Comparison of ENCODE assay signal across 8 mouse cellular contexts in genomic region chrX:75513787-75514178, GRCm38 (mm10). TPM values are rescaled to one million over a fixed set of nuclear protein-coding genes. Genes with fewer than 3 reads are reported as not detected.
DNase-seq lines count a peak whose midpoint lies in the region; ATAC-seq and TF ChIP-seq lines count a peak whose summit lies in the region.

No protein-coding gene starts in this region.

- intact Hi-C loops in heart, postnatal 14 days (cut with DNase I): loop anchor here (10.0 kb wide), 1 partner anchor 119 kb away; no protein-coding TSS in a partner anchor

- H3K27ac ChIP-seq in heart, embryonic 15.5 days: no peak overlapping the region
- H3K27ac ChIP-seq in MEL (ENCODE audit: control insufficient read depth, low read depth, low read length): no peak overlapping the region
- H3K27ac ChIP-seq in midbrain, embryonic 10.5 days (replicated peaks): 0 out of 2 replicates have a peak overlapping the region, but pooled peaks have one; percentile 57

- H3K27me3 ChIP-seq in heart, embryonic 15.5 days: no peaks in the 10 kb centered on the region
- H3K27me3 ChIP-seq in MEL (ENCODE audit: control insufficient read depth in 1 of 2, insufficient read depth in 2 of 2, low read length in 2 of 2): no peaks in the 10 kb centered on the region
- no peaks in the 10 kb centered on the region for H3K27me3 ChIP-seq in midbrain, embryonic 10.5 days (ENCODE audit: low read depth, poor library complexity, severe bottlenecking)

- H3K4me1 ChIP-seq in heart, embryonic 15.5 days (replicated peaks): no peaks in the 10 kb centered on the region
- no peaks in the 10 kb centered on the region; a peak in 1 of 4 replicates for H3K4me1 ChIP-seq in MEL (ENCODE audit: control insufficient read depth in 1 of 2, insufficient read depth in 2 of 2, low read length in 2 of 2)
- H3K4me1 ChIP-seq in midbrain, embryonic 10.5 days: peaks cover 2% of the 10 kb centered on the region; the same call in 1 of the 2 replicates

- H3K4me3 ChIP-seq in heart, embryonic 15.5 days: peak overlapping the region; percentile 65; the same call in 1 of the 2 replicates
- H3K4me3 ChIP-seq in MEL (ENCODE audit: control insufficient read depth in 1 of 2, insufficient read depth in 1 of 2, low read depth in 2 of 2, low read length in 2 of 2): peak overlapping the region; percentile 41 to 48
- H3K4me3 ChIP-seq in midbrain, embryonic 10.5 days: peak overlapping the region; percentile 62

- H3K79me2 ChIP-seq in MEL (ENCODE audit: control insufficient read depth, insufficient read depth, low read length, poor library complexity): peaks cover 14% of the 10 kb centered on the region

- H3K9ac ChIP-seq in heart, embryonic 15.5 days: no peak overlapping the region
- peak overlapping the region; percentile 40; the same call in 1 of the 2 replicates for H3K9ac ChIP-seq in MEL (ENCODE audit: control insufficient read depth, low read depth, low read length, poor library complexity, severe bottlenecking)

- 11% methylated on average over 3 of the region's 3 CpGs for WGBS in heart, embryonic 15.5 days
- WGBS in midbrain, embryonic 10.5 days: 39% methylated on average over 3 of the region's 3 CpGs

- TF ChIP-seq POLR2A in MEL (IDR thresholded peaks at IDR 0.05; ENCODE audit: control insufficient read depth in 1 of 2, insufficient read depth in 1 of 2, low read depth in 1 of 2, low read length in 2 of 2, poor library complexity in 1 of 2): no peak

- H3K36me3 ChIP-seq in heart, embryonic 15.5 days: no peaks in the 10 kb centered on the region
- H3K36me3 ChIP-seq in MEL (ENCODE audit: control insufficient read depth in 1 of 2, insufficient read depth in 2 of 2, low read length in 2 of 2): peaks cover 3 to 8% of the 10 kb centered on the region in 2 experiments
- 0 out of 2 replicates have a peak, but pooled peaks cover 3% of the 10 kb centered on the region for H3K36me3 ChIP-seq in midbrain, embryonic 10.5 days

- TF ChIP-seq RAD21 in MEL (IDR thresholded peaks at IDR 0.05; ENCODE audit: low read depth, low read length): no peak

- TF ChIP-seq EP300 in MEL (IDR thresholded peaks at IDR 0.05; ENCODE audit: low read depth in 1 of 2, low read length in 2 of 2): no peak

- peak overlapping the region; percentile 43 for H3K4me2 ChIP-seq in heart, embryonic 15.5 days

- DNase-seq in heart, postnatal 14 days: no peak
- no peak for DNase-seq in MEL (ENCODE audit: low read depth, low spot score)
- peak; percentile 0 for DNase-seq in forelimb bud, embryonic 11.5 days (ENCODE audit: low read depth, low spot score)
- no peak for DNase-seq in midbrain, embryonic 10.5 days (ENCODE audit: low spot score)
- no peak for DNase-seq in adrenal gland, adult 18-20 months (ENCODE audit: low spot score in 2 of 2)
- no peak for DNase-seq in layer of hippocampus, adult 8-10 months (ENCODE audit: low spot score in 2 of 2)
- DNase-seq in layer of hippocampus, postnatal 14 days (ENCODE audit: low spot score in 2 of 2): no peak

- no peaks in the 10 kb centered on the region for H3K9me3 ChIP-seq in heart, embryonic 15.5 days (replicated peaks)
- no peaks in the 10 kb centered on the region for H3K9me3 ChIP-seq in MEL (replicated peaks; ENCODE audit: insufficient read depth, low read length)
- H3K9me3 ChIP-seq in midbrain, embryonic 10.5 days (replicated peaks): no peaks in the 10 kb centered on the region

- no peak for ATAC-seq in heart, embryonic 15.5 days (replicated peaks; ENCODE audit: insufficient number of reproducible peaks, insufficient read depth, low FRiP score, low read depth)

- no peak for TF ChIP-seq CTCF in MEL (IDR thresholded peaks at IDR 0.05 in 2 of 3, conservative IDR thresholded peaks at IDR 0.05 in 1 of 3; ENCODE audit: control insufficient read depth in 1 of 3, insufficient read depth in 1 of 3, low read depth in 2 of 3, low read length in 3 of 3, poor library complexity in 1 of 3, severe bottlenecking in 1 of 3)

TF ChIP-seq in MEL, 35 proteins besides CTCF, POLR2A, EP300 and RAD21:
- TF ChIP-seq GATA1 (IDR thresholded peaks at IDR 0.05; ENCODE audit: low read depth, low read length): 0 out of 2 replicates have a peak, but pooled peaks have one; percentile 8
- no peak for TF ChIP-seq TCF12 (IDR thresholded peaks at IDR 0.05; ENCODE audit: low read depth, low read length)

RNA-seq across cellular contexts. Expression of gene Vbp1, which starts 0.3 kb away (rescaled TPM):
- 136 and 164 TPM in 2 replicates for polyA plus RNA-seq in heart, embryonic 15.5 days (2015; fragmentation: Nextera tagmentation; extraction: Ambion mirVana)
- 10 to 100 TPM; 45.3 to 45.7 TPM for total RNA-seq in heart, postnatal 14 days (2021)
- total RNA-seq in MEL (2012; rRNA removed): 71.6 and 81.4 TPM in 2 replicates
- polyA plus RNA-seq in MEL (2012; ENCODE audit: insufficient read depth in 1 of 2, insufficient read length in 2 of 2, low read depth in 1 of 2, low replicate concordance in 2 of 2, missing spikeins in 1 of 2): 10 to 100 TPM in 1 of 2 experiments, not detected in 1; 61.9 TPM
- 209 and 215 TPM in 2 replicates for polyA plus RNA-seq in midbrain, embryonic 10.5 days (2016; fragmentation: Nextera tagmentation; extraction: Ambion mirVana)
- 10 to 100 TPM; 39.3 to 42.0 TPM for total RNA-seq in adrenal gland, adult 18-20 months (2021)
- 10 to 100 TPM; 65.9 to 84.3 (median 75.0) TPM for total RNA-seq in layer of hippocampus, adult 8-10 months (2022)
- 10 to 100 TPM; 78.5 to 84.4 TPM for total RNA-seq in layer of hippocampus, postnatal 14 days (2021)
